Mouse (Mus musculus) heart, embryonic 16.5 days (tissue): ENCODE data around the gene Plekha3. TPM values are rescaled to one million over a fixed set of nuclear protein-coding genes. Genes with fewer than 3 reads are reported as not detected.

Source experiments
- polyA plus RNA-seq: library from polyadenylated mRNA; unstranded; fragments of >200 nt; fragmentation: Nextera tagmentation; extraction: Ambion mirVana; gene quantifications from 2 replicates; pipeline ENCODE4 v1.2.1, GENCODE M21; 2015

Plekha3 gene
- polyA plus RNA-seq, 1 experiment from 2014 or later, result 3.2 TPM

Other genes starting within 250 kb of the Plekha3 start
- gene Prkra, start 27.3 kb upstream of the Plekha3 start, polyA plus RNA-seq, result 31.4 and 31.9 TPM in 2 replicates
- 0.12 TPM in 1 of 2 replicates, not detected in the other for gene Pjvk, start 26.8 kb upstream of the Plekha3 start, polyA plus RNA-seq
- gene Fkbp7, start 2.2 kb upstream of the Plekha3 start, polyA plus RNA-seq, result 52.7 and 59.6 TPM in 2 replicates